Mouse (Mus musculus) hindbrain, embryonic 16.5 days (tissue): Measurements from ENCODE around the gene Camta1. TPM values are rescaled to one million over a fixed set of nuclear protein-coding genes. Genes with fewer than 3 reads are reported as not detected.
A peak's percentile ranks its signal among the peaks of the same experiment; 100 is the strongest.

Source experiments
- ATAC-seq: fragments of 200-750 bp; cut with Nextera tagmentation; 2 replicates; pipeline ENCODE4 v1.8.0; 2017; ENCODE audit warnings: moderate TSS enrichment, moderate library complexity
- H3K27ac ChIP-seq: fragments of 300-500 bp; sonication (generic); 2 replicates; pipeline ENCODE4 v1.5.1; 2014; ENCODE audit warnings: low read depth, mild to moderate bottlenecking, control low read depth, low read length, moderate library complexity
- H3K27me3 ChIP-seq: fragments of 300-500 bp; sonication (generic); replicated peaks from 2 replicates; pipeline ENCODE4 v1.6.1; 2014; ENCODE audit warnings: low read length; ENCODE audit not compliant: control insufficient read depth, insufficient read depth
- H3K36me3 ChIP-seq: fragments of 300-500 bp; sonication (generic); 2 replicates; pipeline ENCODE4 v1.6.1; 2014; ENCODE audit warnings: mild to moderate bottlenecking, low read length, moderate library complexity, mixed read lengths; ENCODE audit not compliant: control insufficient read depth, insufficient read depth
- H3K4me1 ChIP-seq: fragments of 300-500 bp; sonication (generic); 2 replicates; pipeline ENCODE4 v1.6.1; 2014; ENCODE audit warnings: low read depth, low read length; ENCODE audit not compliant: control insufficient read depth, insufficient read depth
- H3K4me2 ChIP-seq: fragments of 300-500 bp; sonication (generic); 2 replicates; pipeline ENCODE4 v1.6.1; 2014; ENCODE audit warnings: mild to moderate bottlenecking, low read length, control low read depth, moderate library complexity
- H3K4me3 ChIP-seq: fragments of 300-500 bp; sonication (generic); 2 replicates; pipeline ENCODE4 v1.5.1; 2014; ENCODE audit warnings: mild to moderate bottlenecking, low read length, control low read depth, moderate library complexity
- H3K9ac ChIP-seq: fragments of 300-500 bp; sonication (generic); 2 replicates; pipeline ENCODE4 v1.6.1; 2014; ENCODE audit warnings: low read depth, mild to moderate bottlenecking, control low read depth, low read length, moderate library complexity
- H3K9me3 ChIP-seq: fragments of 300-500 bp; sonication (generic); 2 replicates; pipeline ENCODE4 v1.6.1; 2014; ENCODE audit warnings: mild to moderate bottlenecking, low read length, moderate library complexity; ENCODE audit not compliant: control insufficient read depth
- WGBS: fragments of 180-500 bp; shearing (Covaris S2); extraction: QIAGEN DNeasy Blood & Tissue Kit; methylation state at CpG from one replicate; pipeline ENCODE4 v1.1.7; 2014; 5-methylcytosine and 5-hydroxymethylcytosine counted together
- polyA plus RNA-seq: library from polyadenylated mRNA; unstranded; fragments of >200 nt; fragmentation: Nextera tagmentation; extraction: Ambion mirVana; gene quantifications from 2 replicates; pipeline ENCODE4 v1.2.1, GENCODE M21; 2015

Gene Camta1
- polyA plus RNA-seq, 1 experiment from 2014 or later, result 153 TPM

- Histone ChIP-seq H3K27me3 (no peaks in the 10 kb centered on the region), H3K4me1 (peaks cover 4% of the 10 kb centered on the region), H3K36me3 (no peaks in the 10 kb centered on the region), H3K9ac (no peak overlapping the region), H3K9me3 (no peaks in the 10 kb centered on the region), H3K27ac (0 out of 2 replicates have a peak overlapping the region, but pooled peaks have one; percentile 21), H3K4me2 (no peak overlapping the region), H3K4me3 (no peak overlapping the region)
- WGBS, result 79% methylated on average over 8 of the region's 8 CpGs
- ATAC-seq, result no peak
These were observed 534.5 kb downstream of the Camta1 start for GRCm38 (mm10) chr4:151326971-151327686.

- no peaks in the 10 kb centered on the region for H3K27me3 ChIP-seq
- 0 out of 2 replicates have a peak, but pooled peaks have one; percentile 17 for ATAC-seq
- H3K9me3 ChIP-seq, result no peaks in the 10 kb centered on the region
- 69% methylated on average over 10 of the region's 10 CpGs for WGBS
- peaks cover 6% of the 10 kb centered on the region for H3K4me1 ChIP-seq
- no peaks in the 10 kb centered on the region for H3K36me3 ChIP-seq
- no peak overlapping the region for H3K4me2 ChIP-seq
- H3K27ac ChIP-seq, result 0 out of 2 replicates have a peak overlapping the region, but pooled peaks have one; percentile 8
- H3K4me3 ChIP-seq, result no peak overlapping the region
- H3K9ac ChIP-seq, result no peak overlapping the region
These were observed 545.2 kb downstream of the Camta1 start for GRCm38 (mm10) chr4:151316428-151316827.

GRCm38 (mm10) chr4:151315726-151316125 is 546.0 kb downstream of the Camta1 start:
- Histone ChIP-seq H3K4me3 (no peak overlapping the region), H3K36me3 (no peaks in the 10 kb centered on the region), H3K4me1 (peaks cover 9% of the 10 kb centered on the region), H3K9ac (no peak overlapping the region), H3K4me2 (no peak overlapping the region), H3K27ac (no peak overlapping the region), H3K9me3 (no peaks in the 10 kb centered on the region), H3K27me3 (no peaks in the 10 kb centered on the region)
- 48% methylated on average over 10 of the region's 10 CpGs for WGBS
- no peak for ATAC-seq

GRCm38 (mm10) chr4:151310773-151311172 is 550.9 kb downstream of the Camta1 start:
- no peak overlapping the region for H3K4me3 ChIP-seq
- H3K36me3 ChIP-seq, result no peaks in the 10 kb centered on the region
- WGBS, result 70% methylated on average over 8 of the region's 8 CpGs
- no peak overlapping the region for H3K4me2 ChIP-seq
- peaks cover 16% of the 10 kb centered on the region for H3K4me1 ChIP-seq
- peak overlapping the region; percentile 29 for H3K27ac ChIP-seq
- ATAC-seq, result no peak
- H3K9me3 ChIP-seq, result no peaks in the 10 kb centered on the region
- no peak overlapping the region for H3K9ac ChIP-seq
- no peaks in the 10 kb centered on the region for H3K27me3 ChIP-seq

GRCm38 (mm10) chr4:151310056-151310685 is 551.5 kb downstream of the Camta1 start:
- no peak overlapping the region for H3K4me2 ChIP-seq
- ATAC-seq, result no peak; the same call in 1 of the 2 replicates
- H3K27ac ChIP-seq, result peak overlapping the region; percentile 29
- no peaks in the 10 kb centered on the region for H3K36me3 ChIP-seq
- no peak overlapping the region for H3K4me3 ChIP-seq
- no peak overlapping the region for H3K9ac ChIP-seq
- no peaks in the 10 kb centered on the region for H3K9me3 ChIP-seq
- H3K27me3 ChIP-seq, result no peaks in the 10 kb centered on the region
- H3K4me1 ChIP-seq, result peaks cover 13% of the 10 kb centered on the region
- WGBS, result 36% methylated on average over 12 of the region's 12 CpGs

- H3K4me1 ChIP-seq, result peaks cover 23% of the 10 kb centered on the region
- WGBS, result 83% methylated on average over 11 of the region's 11 CpGs
- no peak overlapping the region for H3K27ac ChIP-seq
- no peak overlapping the region for H3K4me2 ChIP-seq
- ATAC-seq, result no peak
- H3K4me3 ChIP-seq, result no peak overlapping the region
- H3K9ac ChIP-seq, result no peak overlapping the region
- H3K36me3 ChIP-seq, result no peaks in the 10 kb centered on the region
- no peaks in the 10 kb centered on the region for H3K27me3 ChIP-seq
- H3K9me3 ChIP-seq, result no peaks in the 10 kb centered on the region
These were observed 554.8 kb downstream of the Camta1 start for GRCm38 (mm10) chr4:151306890-151307289.

- Histone ChIP-seq H3K4me2 (no peak overlapping the region), H3K27ac (peak overlapping the region; percentile 23), H3K4me3 (no peak overlapping the region), H3K9me3 (no peaks in the 10 kb centered on the region), H3K36me3 (no peaks in the 10 kb centered on the region), H3K27me3 (no peaks in the 10 kb centered on the region), H3K9ac (no peak overlapping the region), H3K4me1 (peaks cover 24% of the 10 kb centered on the region)
- 47% methylated on average over 11 of the region's 11 CpGs for WGBS
- ATAC-seq, result 0 out of 2 replicates have a peak, but pooled peaks have one; percentile 13
These were observed 555.3 kb downstream of the Camta1 start for GRCm38 (mm10) chr4:151306311-151306765.

GRCm38 (mm10) chr4:151305761-151306160 is 555.9 kb downstream of the Camta1 start:
- Histone ChIP-seq H3K9me3 (no peaks in the 10 kb centered on the region), H3K4me3 (no peak overlapping the region), H3K27me3 (no peaks in the 10 kb centered on the region), H3K9ac (no peak overlapping the region), H3K4me1 (peaks cover 23% of the 10 kb centered on the region), H3K4me2 (no peak overlapping the region), H3K27ac (no peak overlapping the region), H3K36me3 (no peaks in the 10 kb centered on the region)
- WGBS, result 83% methylated on average over 6 of the region's 6 CpGs
- no peak for ATAC-seq

- Histone ChIP-seq H3K4me1 (peaks cover 16% of the 10 kb centered on the region), H3K4me3 (no peak overlapping the region), H3K9ac (no peak overlapping the region), H3K36me3 (no peaks in the 10 kb centered on the region), H3K27me3 (no peaks in the 10 kb centered on the region), H3K4me2 (no peak overlapping the region), H3K9me3 (no peaks in the 10 kb centered on the region), H3K27ac (no peak overlapping the region)
- 84% methylated on average over 3 of the region's 3 CpGs for WGBS
- no peak for ATAC-seq
These were observed 557.7 kb downstream of the Camta1 start for GRCm38 (mm10) chr4:151303931-151304330.
